Mouse (Mus musculus): ENCODE measurements around the gene Itm2b. TPM values are rescaled to one million over a fixed set of nuclear protein-coding genes. Genes with fewer than 3 reads are reported as not detected.

Itm2b gene
- polyA plus RNA-seq, 1 experiment from 2014 or later, result 659 TPM

DNA sequence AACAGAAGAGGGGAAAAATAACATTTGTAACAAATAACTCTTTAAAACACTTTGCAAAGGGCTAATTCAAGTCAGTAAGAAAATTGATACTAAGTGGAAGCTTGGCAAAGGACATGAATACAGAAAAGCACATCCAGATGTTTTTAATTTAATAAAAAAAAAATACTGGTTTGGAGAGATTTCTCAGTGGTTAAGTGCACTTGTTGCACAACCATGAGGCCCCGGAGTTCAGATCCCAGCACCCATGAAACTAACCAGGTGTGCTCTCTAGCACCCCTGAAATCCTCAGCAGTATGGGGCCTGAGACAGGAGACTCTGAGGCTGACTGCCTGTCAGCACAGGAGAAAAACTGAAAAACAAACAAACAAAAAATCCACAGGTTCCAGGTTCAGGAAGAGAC lies 26.6 kb upstream of the Itm2b start:
- H3K27me3 ChIP-seq, result no peaks in the 10 kb centered on the region
- peaks cover 28% of the 10 kb centered on the region for H3K4me1 ChIP-seq
- no peak for ATAC-seq (ENCODE audit: insufficient number of reproducible peaks, insufficient read depth, low FRiP score, low TSS enrichment, low read depth)
- no peaks in the 10 kb centered on the region for H3K36me3 ChIP-seq
- no peaks in the 10 kb centered on the region for H3K9me3 ChIP-seq
- peak overlapping the region; percentile 60; the same call in 1 of the 2 replicates for H3K27ac ChIP-seq
- no peak overlapping the region for H3K4me2 ChIP-seq
- 21% methylated on average over 1 of the region's 1 CpGs for WGBS
- H3K9ac ChIP-seq, result no peak overlapping the region
- H3K4me3 ChIP-seq, result no peak overlapping the region

DNA sequence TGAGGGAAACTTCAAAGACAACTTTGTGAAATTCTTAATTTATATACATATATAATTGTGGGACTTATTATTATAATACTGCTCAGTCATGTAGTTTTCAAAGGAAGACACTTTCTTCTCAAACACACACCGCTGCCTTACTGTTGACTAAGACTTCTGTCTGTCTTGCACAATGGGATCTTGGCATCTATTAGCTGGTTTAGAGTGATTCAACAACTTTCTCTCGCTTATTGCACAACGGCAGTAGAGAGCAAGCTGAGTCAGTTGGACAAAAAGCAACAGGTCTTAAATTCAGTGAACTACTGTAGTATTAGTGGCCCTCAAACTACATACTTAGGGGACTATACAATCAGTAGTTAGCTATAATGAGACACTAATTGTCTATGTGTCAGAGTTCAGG lies 25.0 kb upstream of the Itm2b start:
- Histone ChIP-seq H3K4me2 (no peak overlapping the region), H3K9ac (no peak overlapping the region), H3K27ac (no peak overlapping the region), H3K4me3 (no peak overlapping the region), H3K9me3 (no peaks in the 10 kb centered on the region), H3K27me3 (no peaks in the 10 kb centered on the region), H3K4me1 (peaks cover 15% of the 10 kb centered on the region), H3K36me3 (no peaks in the 10 kb centered on the region)
- ATAC-seq (ENCODE audit: insufficient number of reproducible peaks, insufficient read depth, low FRiP score, low TSS enrichment, low read depth), result no peak
- 89% methylated on average over 3 of the region's 3 CpGs for WGBS

DNA sequence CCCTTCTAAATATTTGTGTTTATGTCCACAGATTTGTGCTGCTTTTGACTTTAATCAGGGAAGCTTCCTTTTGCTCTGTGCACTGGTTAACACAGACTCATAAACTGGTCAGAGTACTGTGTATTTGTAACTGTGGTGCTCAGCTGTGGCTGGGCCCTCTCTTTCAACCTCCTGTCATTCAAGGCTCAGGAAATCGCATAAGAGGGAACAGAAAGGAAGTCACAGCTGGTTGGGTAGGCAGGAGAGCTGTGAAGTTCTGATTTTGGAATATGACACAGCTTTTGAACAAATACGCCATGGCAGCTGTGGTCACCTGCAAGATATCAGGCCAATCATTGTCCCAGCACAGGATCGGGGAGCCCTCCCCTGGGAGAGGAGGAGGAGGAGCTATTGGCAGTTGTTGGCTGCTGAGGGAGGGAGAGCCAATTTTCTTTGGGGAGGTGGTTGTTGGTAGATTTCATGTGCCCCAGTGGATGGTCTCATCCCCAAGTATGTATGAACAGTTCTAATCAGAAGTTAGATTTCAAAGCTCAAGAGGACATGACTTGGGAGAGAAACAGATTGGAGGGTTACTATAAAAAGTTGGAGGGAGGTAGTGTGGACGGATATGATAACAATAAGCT lies 23.2 kb upstream of the Itm2b start:
- WGBS, result 61% methylated on average over 4 of the region's 4 CpGs
- H3K4me3 ChIP-seq, result no peak overlapping the region

GRCm38 (mm10) chr14:73404016-73404415 lies 18.9 kb upstream of the Itm2b start:
- Histone ChIP-seq H3K4me1 (no peaks in the 10 kb centered on the region), H3K4me2 (no peak overlapping the region), H3K27me3 (no peaks in the 10 kb centered on the region), H3K9ac (no peak overlapping the region), H3K36me3 (no peaks in the 10 kb centered on the region), H3K4me3 (no peak overlapping the region), H3K9me3 (no peaks in the 10 kb centered on the region), H3K27ac (no peak overlapping the region)
- no peak for ATAC-seq (ENCODE audit: insufficient number of reproducible peaks, insufficient read depth, low FRiP score, low TSS enrichment, low read depth)
- WGBS, result 81% methylated on average over 3 of the region's 3 CpGs

More for the DNA sequence above, 23.2 kb upstream of the Itm2b start:
- Histone ChIP-seq H3K4me2 (no peak overlapping the region), H3K36me3 (no peaks in the 10 kb centered on the region), H3K9me3 (no peaks in the 10 kb centered on the region), H3K27me3 (no peaks in the 10 kb centered on the region), H3K27ac (no peak overlapping the region), H3K4me1 (peaks cover 11% of the 10 kb centered on the region), H3K9ac (no peak overlapping the region)
- no peak for ATAC-seq (ENCODE audit: insufficient number of reproducible peaks, insufficient read depth, low FRiP score, low TSS enrichment, low read depth)

- H3K27ac ChIP-seq, result no peak overlapping the region
- no peak overlapping the region for H3K9ac ChIP-seq
- no peak overlapping the region for H3K4me2 ChIP-seq
- H3K4me3 ChIP-seq, result no peak overlapping the region
- H3K36me3 ChIP-seq, result no peaks in the 10 kb centered on the region
- 74% methylated on average over 5 of the region's 5 CpGs for WGBS
- no peaks in the 10 kb centered on the region for H3K4me1 ChIP-seq
- H3K27me3 ChIP-seq, result no peaks in the 10 kb centered on the region
- no peak for ATAC-seq (ENCODE audit: insufficient number of reproducible peaks, insufficient read depth, low FRiP score, low TSS enrichment, low read depth)
- H3K9me3 ChIP-seq, result no peaks in the 10 kb centered on the region
These were observed 18.3 kb upstream of the Itm2b start for GRCm38 (mm10) chr14:73403351-73403750.

- no peaks in the 10 kb centered on the region for H3K36me3 ChIP-seq
- no peak overlapping the region for H3K27ac ChIP-seq
- H3K9ac ChIP-seq, result no peak overlapping the region
- no peak for ATAC-seq (ENCODE audit: insufficient number of reproducible peaks, insufficient read depth, low FRiP score, low TSS enrichment, low read depth)
- no peaks in the 10 kb centered on the region for H3K27me3 ChIP-seq
- no peaks in the 10 kb centered on the region for H3K9me3 ChIP-seq
- 75% methylated on average over 11 of the region's 11 CpGs for WGBS
- H3K4me3 ChIP-seq, result no peak overlapping the region
- H3K4me1 ChIP-seq, result no peaks in the 10 kb centered on the region
- no peak overlapping the region for H3K4me2 ChIP-seq
These were observed 17.4 kb upstream of the Itm2b start for GRCm38 (mm10) chr14:73402296-73403035.

GRCm38 (mm10) chr14:73401408-73401807 lies 16.3 kb upstream of the Itm2b start:
- H3K36me3 ChIP-seq, result no peaks in the 10 kb centered on the region
- H3K4me1 ChIP-seq, result no peaks in the 10 kb centered on the region
- 64% methylated on average over 3 of the region's 3 CpGs for WGBS
- H3K27ac ChIP-seq, result no peak overlapping the region
- no peaks in the 10 kb centered on the region for H3K27me3 ChIP-seq
- ATAC-seq (ENCODE audit: insufficient number of reproducible peaks, insufficient read depth, low FRiP score, low TSS enrichment, low read depth), result no peak
- H3K9ac ChIP-seq, result no peak overlapping the region
- H3K4me3 ChIP-seq, result no peak overlapping the region
- no peaks in the 10 kb centered on the region for H3K9me3 ChIP-seq
- no peak overlapping the region for H3K4me2 ChIP-seq

GRCm38 (mm10) chr14:73399866-73400618 lies 15.0 kb upstream of the Itm2b start:
- peak overlapping the region; percentile 16; the same call in 1 of the 2 replicates for H3K4me2 ChIP-seq
- H3K4me1 ChIP-seq, result no peaks in the 10 kb centered on the region
- H3K9me3 ChIP-seq, result no peaks in the 10 kb centered on the region
- H3K27me3 ChIP-seq, result no peaks in the 10 kb centered on the region
- no peak for ATAC-seq (ENCODE audit: insufficient number of reproducible peaks, insufficient read depth, low FRiP score, low TSS enrichment, low read depth)
- no peaks in the 10 kb centered on the region for H3K36me3 ChIP-seq
- no peak overlapping the region for H3K27ac ChIP-seq
- WGBS, result 27% methylated on average over 15 of the region's 15 CpGs
- H3K4me3 ChIP-seq, result no peak overlapping the region
- H3K9ac ChIP-seq, result no peak overlapping the region

DNA sequence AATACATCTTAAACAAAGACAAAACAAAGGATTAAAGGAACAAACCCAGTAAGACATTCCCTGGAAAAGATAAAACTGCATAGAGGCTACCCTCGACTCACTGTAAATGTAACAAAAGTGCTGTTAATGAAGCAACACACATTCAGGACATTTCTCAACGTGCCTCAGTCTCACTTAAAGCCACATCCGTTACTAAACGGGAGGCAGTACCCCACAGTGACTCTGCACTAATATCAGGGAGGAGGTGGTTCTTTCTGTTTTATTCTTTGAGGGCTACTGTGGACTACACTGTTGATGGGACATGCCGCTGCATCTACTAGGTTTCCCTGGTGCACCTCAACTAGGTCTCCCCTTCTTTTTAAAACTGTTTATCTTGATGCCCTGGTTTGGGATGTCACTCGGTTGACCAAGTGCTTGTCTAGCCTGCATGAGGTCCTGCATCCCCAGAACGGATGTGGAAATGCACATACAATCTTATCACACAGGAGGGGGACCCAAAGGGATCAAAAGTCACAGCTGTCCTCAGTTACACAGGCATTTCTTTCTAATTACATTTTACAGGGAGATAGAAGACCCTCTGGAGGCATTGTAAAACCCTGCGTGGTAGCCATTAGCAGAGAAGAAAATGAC lies 13.4 kb upstream of the Itm2b start:
- no peak for ATAC-seq (ENCODE audit: insufficient number of reproducible peaks, insufficient read depth, low FRiP score, low TSS enrichment, low read depth)
- H3K27ac ChIP-seq, result no peak overlapping the region
- H3K4me1 ChIP-seq, result no peaks in the 10 kb centered on the region
- H3K36me3 ChIP-seq, result no peaks in the 10 kb centered on the region
- H3K9ac ChIP-seq, result no peak overlapping the region
- H3K4me2 ChIP-seq, result no peak overlapping the region
- H3K4me3 ChIP-seq, result no peak overlapping the region
- no peaks in the 10 kb centered on the region for H3K27me3 ChIP-seq
- H3K9me3 ChIP-seq, result no peaks in the 10 kb centered on the region
- 51% methylated on average over 8 of the region's 8 CpGs for WGBS

DNA sequence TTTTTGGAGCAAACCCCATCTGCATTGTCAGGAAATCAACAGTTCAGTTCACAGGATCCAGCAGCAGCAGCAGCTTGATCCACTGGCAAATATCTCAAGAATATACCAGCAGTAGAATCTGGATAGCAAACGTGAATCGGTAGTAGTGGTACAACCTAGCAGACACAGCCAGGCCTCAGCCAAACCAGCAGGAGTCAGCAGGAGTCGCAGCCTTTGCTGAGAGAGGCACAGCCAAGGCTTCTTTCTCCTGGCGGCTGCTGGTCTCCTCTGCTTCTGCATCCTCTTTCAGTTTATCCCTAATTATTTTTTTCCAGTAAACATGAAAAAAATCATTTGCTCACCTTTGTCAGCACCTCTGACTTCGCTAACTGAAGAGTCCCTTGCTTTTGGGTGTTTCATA lies 10.7 kb upstream of the Itm2b start:
- Histone ChIP-seq H3K36me3 (no peaks in the 10 kb centered on the region), H3K4me2 (no peak overlapping the region), H3K9me3 (no peaks in the 10 kb centered on the region), H3K4me1 (no peaks in the 10 kb centered on the region), H3K27ac (no peak overlapping the region), H3K9ac (no peak overlapping the region), H3K4me3 (no peak overlapping the region), H3K27me3 (no peaks in the 10 kb centered on the region)
- WGBS, result 65% methylated on average over 5 of the region's 5 CpGs
- no peak for ATAC-seq (ENCODE audit: insufficient number of reproducible peaks, insufficient read depth, low FRiP score, low TSS enrichment, low read depth)

GRCm38 (mm10) chr14:73394263-73395006 lies 9.3 kb upstream of the Itm2b start:
- ATAC-seq (ENCODE audit: insufficient number of reproducible peaks, insufficient read depth, low FRiP score, low TSS enrichment, low read depth), result no peak
- 71% methylated on average over 5 of the region's 5 CpGs for WGBS
- no peaks in the 10 kb centered on the region for H3K9me3 ChIP-seq
- H3K9ac ChIP-seq, result no peak overlapping the region
- H3K4me2 ChIP-seq, result no peak overlapping the region
- H3K4me1 ChIP-seq, result peaks cover under 1% of the 10 kb centered on the region; the same call in 1 of the 2 replicates
- H3K4me3 ChIP-seq, result no peak overlapping the region
- no peak overlapping the region for H3K27ac ChIP-seq
- no peaks in the 10 kb centered on the region for H3K27me3 ChIP-seq
- no peaks in the 10 kb centered on the region for H3K36me3 ChIP-seq
